Mouse (Mus musculus): ENCODE data around the gene Kat6b.
"Not testable (repeated sequence)": the region's sequence is repeated elsewhere in the genome, so short reads cannot be mapped to it uniquely, and the experiment has no call there.

Gene Kat6b

GRCm38 (mm10) chr14:21481231-21481630, at the start of gene Kat6b:
Gene Kat6b, plus strand, starts transcription at chr14:21481434.
- DNase-seq = no peak

GRCm38 (mm10) chr14:21433415-21433814, 47.8 kb upstream of the Kat6b start:
- DNase-seq = no peak

- no peak for DNase-seq
These were observed 47.2 kb upstream of the Kat6b start for GRCm38 (mm10) chr14:21433995-21434394.

GRCm38 (mm10) chr14:21434686-21435085, 46.5 kb upstream of the Kat6b start:
- no peak for DNase-seq

- no peak for DNase-seq
These were observed 41.4 kb upstream of the Kat6b start for GRCm38 (mm10) chr14:21439785-21440184.

- DNase-seq = no peak
These were observed 40.7 kb upstream of the Kat6b start for GRCm38 (mm10) chr14:21440526-21440925.

GRCm38 (mm10) chr14:21441772-21442533, 39.3 kb upstream of the Kat6b start:
- DNase-seq = no peak

GRCm38 (mm10) chr14:21452581-21452980, 28.7 kb upstream of the Kat6b start:
- DNase-seq = no peak

GRCm38 (mm10) chr14:21453896-21454295, 27.3 kb upstream of the Kat6b start:
- DNase-seq = no peak

- DNase-seq = no peak
These were observed 25.4 kb upstream of the Kat6b start for GRCm38 (mm10) chr14:21455654-21456350.

- DNase-seq = no peak
These were observed 24.7 kb upstream of the Kat6b start for GRCm38 (mm10) chr14:21456526-21456925.

- no peak for DNase-seq
These were observed 23.4 kb upstream of the Kat6b start for GRCm38 (mm10) chr14:21457876-21458275.

GRCm38 (mm10) chr14:21458696-21459095, 22.5 kb upstream of the Kat6b start:
- DNase-seq = no peak

GRCm38 (mm10) chr14:21459163-21459562, 22.1 kb upstream of the Kat6b start:
- no peak for DNase-seq

- no peak for DNase-seq
These were observed 18.8 kb upstream of the Kat6b start for GRCm38 (mm10) chr14:21462398-21462797.

- DNase-seq = no peak
These were observed 18.0 kb upstream of the Kat6b start for GRCm38 (mm10) chr14:21463117-21463712.

- no peak for DNase-seq
These were observed 10.8 kb upstream of the Kat6b start for GRCm38 (mm10) chr14:21470386-21470785.

- no peak for DNase-seq
These were observed 9.3 kb upstream of the Kat6b start for GRCm38 (mm10) chr14:21471975-21472374.

- not testable (repeated sequence) for DNase-seq
These were observed 6.6 kb upstream of the Kat6b start for GRCm38 (mm10) chr14:21474593-21475132.

- DNase-seq = no peak
These were observed 4.1 kb upstream of the Kat6b start for GRCm38 (mm10) chr14:21477181-21477580.

GRCm38 (mm10) chr14:21479566-21479965, 1.7 kb upstream of the Kat6b start:
- no peak for DNase-seq

GRCm38 (mm10) chr14:21480191-21480590, 1.0 kb upstream of the Kat6b start:
- no peak for DNase-seq

- DNase-seq = no peak
These were observed 3.0 kb downstream of the Kat6b start for GRCm38 (mm10) chr14:21484199-21484598.

GRCm38 (mm10) chr14:21484693-21485092, 3.5 kb downstream of the Kat6b start:
- no peak for DNase-seq

Measured in lung, postnatal 14 days (tissue).